Mouse (Mus musculus) frontal cortex, postnatal 10 days (tissue): ENCODE data around the gene Pik3r5.

Experiments
- DNase-seq, 2 experiments: peaks; one replicate each; pipeline ENCODE4 v3.0.0; 2022; ENCODE audit warnings: low spot score in 2 of 2, mixed read lengths in 1 of 2

The Pik3r5 gene

GRCm38 (mm10) chr11:68526441-68526840 lies 94.5 kb downstream of the Pik3r5 start:
- DNase-seq = no peak

- DNase-seq = peak; percentile 36 to 47
Measured at GRCm38 (mm10) chr11:68531066-68531806, 99.3 kb downstream of the Pik3r5 start.

GRCm38 (mm10) chr11:68531941-68532535 lies 100.1 kb downstream of the Pik3r5 start:
- DNase-seq = no peak

GRCm38 (mm10) chr11:68532773-68533172 lies 100.9 kb downstream of the Pik3r5 start:
- DNase-seq = no peak

DNA sequence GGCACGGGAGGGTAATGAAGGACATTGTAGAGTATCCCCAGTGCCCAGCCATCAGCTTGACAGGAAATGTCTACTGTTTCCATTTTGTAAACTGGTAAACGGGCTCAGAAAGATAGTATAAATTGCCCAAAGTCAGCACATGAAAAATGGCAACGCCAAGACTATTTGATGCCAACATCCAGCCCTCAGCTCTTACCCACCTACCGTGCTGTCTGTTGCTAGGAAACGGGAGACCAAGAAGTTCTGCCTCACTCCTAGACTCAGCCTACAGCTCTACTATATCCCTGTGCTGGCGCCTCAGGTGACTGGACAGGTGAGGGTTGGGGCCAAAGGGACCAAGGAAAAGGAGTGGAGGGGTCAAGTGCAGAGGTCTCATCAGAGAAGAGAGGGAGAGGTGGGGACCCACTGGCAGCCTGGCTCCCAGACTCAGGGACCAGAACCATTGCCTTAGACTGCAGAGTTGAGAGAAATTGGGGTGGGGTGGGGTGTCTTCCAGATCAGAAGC lies 102.1 kb downstream of the Pik3r5 start:
- no peak for DNase-seq

DNA sequence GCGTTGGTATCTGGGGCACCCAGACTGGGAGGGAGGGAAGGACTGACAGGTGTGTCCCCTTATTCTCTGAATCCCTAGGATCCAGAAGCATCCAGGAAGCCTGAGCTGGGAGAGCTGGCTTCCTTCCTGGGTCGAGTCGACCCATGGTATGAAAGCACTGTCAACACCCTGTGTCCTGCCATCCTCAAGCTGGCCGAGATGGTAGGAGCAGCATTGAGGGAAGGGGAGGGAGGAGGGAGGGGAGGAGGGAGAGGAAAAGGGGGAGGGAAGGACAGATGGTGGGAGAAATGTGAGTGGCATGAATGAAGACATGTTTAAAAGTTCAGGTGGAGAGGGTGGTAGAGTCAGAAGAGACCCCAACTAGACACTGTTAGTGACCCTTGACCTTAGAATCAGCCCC lies 104.1 kb downstream of the Pik3r5 start:
- DNase-seq = no peak

DNA sequence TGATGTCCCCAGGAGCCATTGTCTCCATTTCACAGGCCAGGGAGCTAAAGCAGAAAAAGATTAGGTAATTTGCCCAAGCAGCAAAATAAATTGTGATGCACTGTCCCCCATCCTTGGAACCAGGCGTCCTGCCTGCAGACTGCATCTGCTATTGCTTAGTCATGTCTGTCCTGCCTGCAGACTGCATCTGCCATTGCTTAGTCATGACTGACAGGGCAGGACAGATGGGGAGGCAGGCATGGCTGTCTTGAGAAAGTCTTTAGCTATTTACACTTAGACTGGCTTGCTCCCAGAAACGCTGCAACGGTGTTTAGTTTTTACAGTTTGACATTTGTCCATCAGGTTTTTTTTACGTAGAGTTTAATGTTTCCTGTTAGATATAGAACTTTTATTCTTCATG lies 104.5 kb downstream of the Pik3r5 start:
- peak in 1 of 2 experiments; percentile 34 for DNase-seq

GRCm38 (mm10) chr11:68539621-68540020 lies 107.7 kb downstream of the Pik3r5 start:
- no peak for DNase-seq

- no peak for DNase-seq
Measured at GRCm38 (mm10) chr11:68544554-68544953, 112.6 kb downstream of the Pik3r5 start.

DNA sequence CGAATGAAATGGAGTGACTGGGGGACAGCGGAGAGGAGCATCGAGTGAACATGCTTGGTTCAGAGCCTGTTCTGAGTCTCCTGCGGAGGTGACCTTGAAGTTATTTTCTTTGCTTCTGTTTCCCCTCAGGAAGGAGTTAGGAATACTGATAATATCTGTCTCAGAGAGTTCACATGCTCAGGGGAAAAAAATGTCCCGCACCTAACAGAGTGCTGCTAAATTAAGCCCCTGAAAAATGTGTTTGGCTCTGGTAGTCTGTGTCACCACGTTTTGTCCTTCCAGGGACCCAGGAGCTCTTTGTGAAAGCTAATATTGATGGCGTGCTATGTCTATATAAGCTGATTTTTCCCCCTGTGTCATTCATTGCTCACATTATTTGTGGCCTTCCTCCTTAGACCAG lies 113.3 kb downstream of the Pik3r5 start:
- DNase-seq = no peak

DNA sequence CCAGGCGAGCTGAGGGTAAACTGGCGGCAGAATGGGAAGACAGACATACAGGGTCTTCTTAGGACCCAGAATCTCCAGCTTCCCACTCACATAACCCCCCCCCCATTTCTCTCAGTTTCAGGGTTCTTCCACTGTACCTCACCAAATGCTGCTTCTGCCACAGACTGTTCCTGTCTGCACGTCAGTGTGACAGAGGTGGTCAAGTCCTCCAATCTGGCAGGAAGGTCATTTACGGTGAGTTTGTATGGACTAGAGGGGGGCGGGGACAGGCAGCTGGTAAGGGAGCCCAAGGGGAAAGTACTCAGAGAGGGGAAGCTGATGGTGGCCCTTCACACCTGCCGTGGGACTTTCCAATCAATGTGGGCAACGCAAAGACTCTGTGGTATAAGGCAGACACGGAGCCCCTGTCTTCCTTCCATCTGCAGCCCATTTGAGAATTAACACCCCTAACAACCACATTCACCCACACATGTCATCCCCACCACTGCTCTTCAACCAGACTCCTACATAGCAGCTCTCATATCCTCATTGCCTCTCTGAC lies 113.8 kb downstream of the Pik3r5 start:
- DNase-seq = no peak
